Mouse (Mus musculus) hindbrain, embryonic 11.5 days (tissue): Measurements from ENCODE around the gene Iars2. TPM values are rescaled to one million over a fixed set of nuclear protein-coding genes. Genes with fewer than 3 reads are reported as not detected.

Experiments
- ATAC-seq: fragments of 200-750 bp; cut with Nextera tagmentation; 2 replicates; pipeline ENCODE4 v1.8.0; 2017; ENCODE audit warnings: mild to moderate bottlenecking, moderate TSS enrichment, moderate library complexity; ENCODE audit not compliant: low FRiP score
- DNase-seq: peaks from one replicate; pipeline ENCODE4 v3.0.0-alpha.2; 2015; ENCODE audit warnings: low spot score
- H3K27ac ChIP-seq: fragments of 300-500 bp; sonication (generic); 2 replicates; pipeline ENCODE4 v1.5.1; 2014; ENCODE audit warnings: mild to moderate bottlenecking, low read depth, low read length
- H3K27me3 ChIP-seq: fragments of 300-500 bp; sonication (generic); 2 replicates; pipeline ENCODE4 v1.6.1; 2014; ENCODE audit warnings: mild to moderate bottlenecking, low read length, moderate library complexity, mixed read lengths; ENCODE audit not compliant: control insufficient read depth, insufficient read depth
- H3K36me3 ChIP-seq: fragments of 300-500 bp; sonication (generic); 2 replicates; pipeline ENCODE4 v1.6.1; 2014; ENCODE audit warnings: mild to moderate bottlenecking, low read length, moderate library complexity, mixed read lengths; ENCODE audit not compliant: control insufficient read depth, insufficient read depth
- H3K4me1 ChIP-seq: fragments of 300-500 bp; sonication (generic); replicated peaks from 2 replicates; pipeline ENCODE4 v1.6.1; 2014; ENCODE audit warnings: low read length, mixed read lengths; ENCODE audit not compliant: control insufficient read depth, insufficient read depth
- H3K4me2 ChIP-seq: fragments of 300-500 bp; sonication (generic); replicated peaks from 2 replicates; pipeline ENCODE4 v1.6.1; 2014; ENCODE audit warnings: mild to moderate bottlenecking, low read depth, low read length
- H3K4me3 ChIP-seq: fragments of 300-500 bp; sonication (generic); 2 replicates; pipeline ENCODE4 v1.5.1; 2014; ENCODE audit warnings: low read depth, low read length
- H3K9ac ChIP-seq: fragments of 300-500 bp; sonication (generic); 2 replicates; pipeline ENCODE4 v1.6.1; 2014; ENCODE audit warnings: low read depth, low read length
- H3K9me3 ChIP-seq: fragments of 300-500 bp; sonication (generic); 2 replicates; pipeline ENCODE4 v1.6.1; 2016; ENCODE audit warnings: low read length; ENCODE audit not compliant: control insufficient read depth
- WGBS: fragments of 180-500 bp; shearing (Covaris S2); extraction: QIAGEN DNeasy Blood & Tissue Kit; methylation state at CpG from one replicate; pipeline ENCODE4 v1.1.7; 2014; 5-methylcytosine and 5-hydroxymethylcytosine counted together
- polyA plus RNA-seq: library from polyadenylated mRNA; unstranded; fragments of >200 nt; fragmentation: Nextera tagmentation; extraction: Ambion mirVana; gene quantifications from 2 replicates; pipeline ENCODE4 v1.2.1, GENCODE M21; 2014

Gene Iars2
- polyA plus RNA-seq, 1 experiment from 2014 or later = 19.2 TPM

- H3K27me3 ChIP-seq = no peaks in the 10 kb centered on the region
- peaks cover 12% of the 10 kb centered on the region; the same call in 1 of the 2 replicates for H3K36me3 ChIP-seq
Measured at GRCm38 (mm10) chr1:185280616-185281015, 48.6 kb downstream of the Iars2 start.

GRCm38 (mm10) chr1:185279288-185279687 lies 49.9 kb downstream of the Iars2 start:
- DNase-seq (no peak), ATAC-seq (no peak)
- H3K4me2 ChIP-seq = no peak overlapping the region
- WGBS = 90% methylated on average over 9 of the region's 9 CpGs
- no peak overlapping the region for H3K27ac ChIP-seq
- peaks cover 12% of the 10 kb centered on the region; the same call in 1 of the 2 replicates for H3K36me3 ChIP-seq
- H3K4me3 ChIP-seq = no peak overlapping the region
- H3K9me3 ChIP-seq = no peaks in the 10 kb centered on the region
- no peaks in the 10 kb centered on the region for H3K4me1 ChIP-seq
- H3K9ac ChIP-seq = no peak overlapping the region
- H3K27me3 ChIP-seq = no peaks in the 10 kb centered on the region

More at GRCm38 (mm10) chr1:185280616-185281015, 48.6 kb downstream of the Iars2 start:
- H3K4me2 ChIP-seq = no peak overlapping the region
- H3K4me3 ChIP-seq = no peak overlapping the region
- DNase-seq (no peak), ATAC-seq (no peak)
- no peaks in the 10 kb centered on the region for H3K9me3 ChIP-seq
- H3K9ac ChIP-seq = no peak overlapping the region
- no peak overlapping the region for H3K27ac ChIP-seq
- 93% methylated on average over 4 of the region's 4 CpGs for WGBS
- no peaks in the 10 kb centered on the region for H3K4me1 ChIP-seq

- Histone ChIP-seq H3K4me1 (no peaks in the 10 kb centered on the region), H3K9ac (no peak overlapping the region), H3K4me3 (no peak overlapping the region), H3K36me3 (peaks cover 14% of the 10 kb centered on the region; the same call in 1 of the 2 replicates), H3K27ac (no peak overlapping the region), H3K9me3 (no peaks in the 10 kb centered on the region), H3K27me3 (no peaks in the 10 kb centered on the region), H3K4me2 (no peak overlapping the region)
- 90% methylated on average over 11 of the region's 11 CpGs for WGBS
- DNase-seq (no peak), ATAC-seq (no peak)
Measured at GRCm38 (mm10) chr1:185277022-185277421, 52.2 kb downstream of the Iars2 start.

- no peak overlapping the region for H3K27ac ChIP-seq
- no peak overlapping the region for H3K9ac ChIP-seq
- DNase-seq (no peak), ATAC-seq (no peak)
- H3K4me2 ChIP-seq = no peak overlapping the region
- peaks cover 15% of the 10 kb centered on the region; the same call in 1 of the 2 replicates for H3K36me3 ChIP-seq
- no peaks in the 10 kb centered on the region for H3K4me1 ChIP-seq
- no peaks in the 10 kb centered on the region for H3K27me3 ChIP-seq
- H3K4me3 ChIP-seq = no peak overlapping the region
- no peaks in the 10 kb centered on the region for H3K9me3 ChIP-seq
- 98% methylated on average over 7 of the region's 7 CpGs for WGBS
Measured at GRCm38 (mm10) chr1:185275976-185276375, 53.2 kb downstream of the Iars2 start.

GRCm38 (mm10) chr1:185274819-185275545 lies 54.2 kb downstream of the Iars2 start:
- Histone ChIP-seq H3K27ac (no peak overlapping the region), H3K4me2 (no peak overlapping the region), H3K9ac (no peak overlapping the region), H3K27me3 (no peaks in the 10 kb centered on the region), H3K4me1 (no peaks in the 10 kb centered on the region), H3K36me3 (peaks cover 15% of the 10 kb centered on the region; the same call in 1 of the 2 replicates), H3K9me3 (no peaks in the 10 kb centered on the region), H3K4me3 (no peak overlapping the region)
- DNase-seq (no peak), ATAC-seq (no peak)
- WGBS = 92% methylated on average over 5 of the region's 5 CpGs

- no peaks in the 10 kb centered on the region for H3K4me1 ChIP-seq
- H3K9me3 ChIP-seq = no peaks in the 10 kb centered on the region
- H3K4me3 ChIP-seq = no peak overlapping the region
- H3K27me3 ChIP-seq = no peaks in the 10 kb centered on the region
- H3K4me2 ChIP-seq = no peak overlapping the region
- H3K36me3 ChIP-seq = peaks cover 5% of the 10 kb centered on the region; the same call in 1 of the 2 replicates
- WGBS = 90% methylated on average over 9 of the region's 9 CpGs
- no peak overlapping the region for H3K27ac ChIP-seq
- ATAC-seq (no peak), DNase-seq (no peak)
- H3K9ac ChIP-seq = no peak overlapping the region
Measured at GRCm38 (mm10) chr1:185271373-185271772, 57.8 kb downstream of the Iars2 start.

- H3K27ac ChIP-seq = no peak overlapping the region
- H3K36me3 ChIP-seq = peaks cover 5% of the 10 kb centered on the region; the same call in 1 of the 2 replicates
- H3K27me3 ChIP-seq = no peaks in the 10 kb centered on the region
- no peak for DNase-seq
- H3K9ac ChIP-seq = no peak overlapping the region
- ATAC-seq = no peak
- no peaks in the 10 kb centered on the region for H3K4me1 ChIP-seq
- H3K4me2 ChIP-seq = no peak overlapping the region
- 91% methylated on average over 8 of the region's 8 CpGs for WGBS
- no peaks in the 10 kb centered on the region for H3K9me3 ChIP-seq
- H3K4me3 ChIP-seq = no peak overlapping the region
Measured at GRCm38 (mm10) chr1:185270403-185271097, 58.6 kb downstream of the Iars2 start.

GRCm38 (mm10) chr1:185268675-185269074 lies 60.5 kb downstream of the Iars2 start:
- H3K4me3 ChIP-seq = no peak overlapping the region
- WGBS = 82% methylated on average over 4 of the region's 4 CpGs
- H3K9me3 ChIP-seq = no peaks in the 10 kb centered on the region
- ATAC-seq (no peak), DNase-seq (no peak)
- no peak overlapping the region for H3K27ac ChIP-seq
- no peak overlapping the region for H3K9ac ChIP-seq
- H3K36me3 ChIP-seq = peaks cover 5% of the 10 kb centered on the region; the same call in 1 of the 2 replicates
- H3K4me2 ChIP-seq = no peak overlapping the region
- H3K4me1 ChIP-seq = no peaks in the 10 kb centered on the region
- no peaks in the 10 kb centered on the region for H3K27me3 ChIP-seq
